In genomic region chr11:10570489-10570888, GRCm38 (mm10) we compare ENCODE assay signal across 13 mouse cellular contexts.
"Had no signal": no experiment of that assay in that cellular context is flagged by ENCODE, and none has a peak within 500 bp of the region (broad histone marks: within the 10 kb centered on the region; RNA-seq: fewer than 3 reads in every experiment).

No protein-coding gene starts in this region.

- H3K9me3 ChIP-seq: limb, embryonic 10.5 days; limb, embryonic 13.5 days; liver, embryonic 13.5 days had no signal

- H3K27me3 ChIP-seq: limb, embryonic 13.5 days; liver, embryonic 13.5 days had no signal

- H3K36me3 ChIP-seq: limb, embryonic 10.5 days; limb, embryonic 13.5 days; liver, embryonic 13.5 days had no signal

- DNase-seq: kidney, adult 2 months; kidney, postnatal 25 days; layer of hippocampus, adult 9-11 months; liver; liver, embryonic 13.5 days; lung, adult 2 months; thymus, adult 18-20 months; thymus, postnatal 36 days had no signal

- H3K4me2 ChIP-seq: limb, embryonic 13.5 days; liver, embryonic 13.5 days had no signal

- H3K27ac ChIP-seq: kidney, postnatal 0 days; layer of hippocampus, adult 2 months; limb, embryonic 10.5 days; limb, embryonic 13.5 days; liver, embryonic 13.5 days; macrophage had no signal

- H3K4me1 ChIP-seq: limb, embryonic 10.5 days; limb, embryonic 13.5 days; liver, embryonic 13.5 days had no signal

- H3K9ac ChIP-seq: limb, embryonic 13.5 days; liver, embryonic 13.5 days had no signal

- H3K4me3 ChIP-seq: layer of hippocampus, adult 2 months; limb, embryonic 10.5 days; limb, embryonic 13.5 days; liver, embryonic 13.5 days had no signal
